Mouse (Mus musculus) brain, adult 2 months (tissue): ENCODE measurements around the gene Spast.
A peak's percentile ranks its signal among the peaks of the same experiment; 100 is the strongest.

Experiments
- DNase-seq: peaks from one replicate; pipeline ENCODE4 v3.0.0; 2011; ENCODE audit warnings: low read depth, low spot score

Spast gene

DNA sequence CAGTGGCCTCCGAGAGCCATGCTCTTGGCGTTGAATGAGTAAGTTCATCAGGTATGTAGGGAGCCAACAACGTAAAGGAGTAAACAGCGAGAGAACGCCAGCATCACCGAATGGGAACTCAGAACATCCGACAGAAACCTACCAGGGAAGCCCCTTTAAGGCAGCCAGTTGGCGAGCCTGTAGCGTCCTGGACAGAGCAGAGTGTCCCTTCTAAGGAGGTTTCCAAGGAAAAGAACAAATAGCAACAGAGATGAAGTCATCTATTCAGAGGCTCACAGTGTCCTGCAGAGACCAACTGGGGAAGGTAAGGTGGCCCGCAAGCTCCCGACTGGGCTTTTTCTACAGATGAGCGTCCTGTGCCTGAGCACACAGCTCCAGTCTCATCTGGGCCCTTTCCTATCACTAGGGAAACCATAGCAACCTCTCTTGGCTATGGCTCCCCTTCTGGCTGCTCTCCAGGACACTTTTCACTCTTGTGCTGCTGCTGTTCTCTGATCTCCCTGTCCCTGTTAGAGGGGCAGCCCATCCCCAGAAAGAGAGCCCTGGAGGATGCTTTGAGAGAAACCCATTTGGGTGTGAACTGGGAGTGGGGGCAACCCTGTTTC is 85.7 kb downstream of the Spast start:
- peak; percentile 49 for DNase-seq

DNA sequence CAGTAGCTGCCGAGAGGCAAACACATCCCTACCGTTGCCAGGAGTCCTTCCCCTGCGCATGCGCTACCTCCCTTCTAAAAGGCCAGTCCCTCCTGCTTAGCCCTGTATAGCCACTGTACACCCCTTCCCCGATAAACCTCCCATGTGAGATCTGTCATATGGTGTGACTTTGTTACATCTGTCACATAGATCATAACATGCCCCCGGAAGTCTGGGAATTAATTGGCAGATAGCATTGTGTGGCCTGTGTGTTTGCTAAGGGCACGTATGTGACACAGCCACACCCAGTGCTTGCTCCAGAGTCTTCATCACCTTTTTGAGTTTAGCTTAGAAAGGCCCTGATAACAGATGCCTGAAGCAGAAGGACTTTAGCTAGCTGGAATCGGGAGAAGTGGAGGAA is 91.3 kb downstream of the Spast start:
- no peak for DNase-seq

DNA sequence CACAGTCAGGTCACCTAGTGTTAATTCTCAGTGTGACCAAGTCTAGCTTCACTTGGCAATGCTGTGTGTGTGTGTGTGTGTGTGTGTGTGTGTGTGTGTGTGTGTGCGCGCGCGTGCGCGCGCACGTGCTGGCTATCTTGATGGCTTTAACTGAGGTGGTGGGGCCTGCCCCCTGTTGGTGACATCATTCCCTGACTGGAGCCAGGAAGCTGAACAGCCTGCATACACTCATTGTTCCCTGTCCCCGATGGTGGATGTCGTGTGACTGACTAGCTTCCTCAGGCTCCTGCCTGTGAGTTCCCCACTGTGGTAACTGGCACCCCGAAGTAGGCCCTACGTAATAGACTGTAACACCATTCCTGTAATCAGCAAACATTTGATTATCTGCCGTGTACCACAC is 92.7 kb downstream of the Spast start:
- DNase-seq: peak; percentile 64

DNA sequence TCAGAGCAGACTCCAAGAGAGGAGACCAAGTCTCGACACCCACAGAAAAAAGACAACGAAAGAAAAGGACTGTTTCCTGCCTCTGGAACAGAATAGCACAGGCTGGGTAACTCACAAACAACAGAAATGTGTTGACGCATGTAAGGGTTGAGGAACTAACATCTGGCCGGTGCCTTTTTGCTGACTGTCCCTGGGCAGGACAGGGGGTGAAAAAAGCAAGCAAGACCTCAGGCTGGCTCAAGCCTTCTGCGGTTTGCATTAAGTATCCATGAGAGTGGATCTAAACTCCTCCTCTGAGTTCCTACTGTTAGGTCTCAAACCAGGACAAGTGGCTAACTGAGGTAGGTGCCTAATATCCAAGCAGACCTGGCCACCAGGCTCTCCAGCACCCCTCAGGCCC is 93.8 kb downstream of the Spast start:
- DNase-seq: no peak

DNA sequence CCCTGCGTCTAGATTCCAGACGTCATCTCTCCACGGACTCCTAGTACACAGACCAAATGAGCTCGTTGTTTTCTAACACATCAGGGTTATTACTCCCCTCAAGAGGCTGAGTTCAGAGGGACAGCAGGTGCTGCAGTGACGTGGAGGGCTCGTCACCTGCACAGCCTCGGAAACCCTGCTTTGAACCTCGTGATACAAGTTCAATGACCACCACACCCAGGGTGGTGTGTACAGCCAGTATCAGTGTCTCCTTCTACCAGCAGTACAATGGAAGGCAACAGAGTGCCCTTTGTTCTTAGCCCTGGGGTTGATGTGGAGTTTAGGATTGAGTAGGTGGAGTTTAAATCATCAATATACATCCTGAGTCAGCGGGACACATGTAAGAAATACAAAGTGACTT is 99.0 kb downstream of the Spast start:
- DNase-seq: no peak

DNA sequence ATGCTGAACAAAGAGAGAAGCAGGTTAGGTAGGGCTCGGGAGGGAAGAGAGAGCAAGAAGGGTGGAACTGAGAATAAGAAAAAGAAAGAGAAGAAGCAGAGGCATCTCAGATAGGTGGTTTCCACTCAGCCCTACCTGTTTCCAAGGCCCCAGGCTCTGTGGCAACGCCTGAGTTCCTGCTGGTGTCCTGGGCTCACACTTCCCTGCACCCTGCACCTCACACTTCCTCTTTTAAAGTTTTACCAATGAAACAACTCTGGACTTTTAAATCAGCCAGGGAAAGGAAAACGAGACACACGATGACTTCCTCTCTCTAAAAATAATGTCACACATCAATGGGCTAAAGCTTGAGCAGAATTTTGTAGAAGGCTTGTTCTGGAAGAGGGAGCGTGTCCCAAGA is 101.7 kb downstream of the Spast start:
- no peak for DNase-seq
